ENCODE assay signal across 8 mouse cellular contexts in the genomic region with DNA sequence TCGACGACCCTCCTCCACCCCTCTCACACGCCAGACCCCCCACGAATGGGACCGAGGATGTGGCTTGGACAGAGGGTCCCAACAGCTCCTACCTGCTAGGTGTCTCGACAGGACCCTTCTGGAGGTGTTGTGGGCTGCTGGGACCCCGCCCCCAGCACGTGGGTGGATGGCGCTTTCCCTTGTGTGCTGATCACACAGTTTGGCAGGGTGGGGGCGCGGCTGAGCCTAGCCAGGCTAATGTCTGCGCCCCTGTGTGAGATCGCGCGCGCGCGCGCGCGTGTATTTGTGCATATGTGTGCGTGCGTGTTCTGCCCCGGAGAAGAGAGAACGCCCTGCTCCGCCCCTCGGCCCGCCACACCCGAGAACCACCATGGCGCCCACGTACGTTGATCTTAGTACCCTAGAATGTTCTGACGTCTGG. TPM values are rescaled to one million over a fixed set of nuclear protein-coding genes. Genes with fewer than 3 reads are reported as not detected.
A peak's percentile ranks its signal among the peaks of the same experiment; 100 is the strongest.
DNase-seq lines count a peak whose midpoint lies in the region; ATAC-seq and TF ChIP-seq lines count a peak whose summit lies in the region.

A gene (minus strand): TSS at position 321 of the 421 bp plus-strand sequence.

- H3K27ac ChIP-seq in lung, embryonic 14.5 days (ENCODE audit: low read depth) = no peak within 1 kb of the TSS
- peak within 1 kb of the TSS; percentile 26; the same call in 1 of the 2 replicates for H3K27ac ChIP-seq in neural tube, embryonic 12.5 days

- H3K36me3 ChIP-seq in lung, embryonic 14.5 days (ENCODE audit: insufficient read depth) = no peaks in the 10 kb centered on the region
- 0 out of 2 replicates have a peak, but pooled peaks cover 3% of the 10 kb centered on the region for H3K36me3 ChIP-seq in neural tube, embryonic 12.5 days

- DNase-seq in lung, embryonic 14.5 days = peak; percentile 22
- DNase-seq in lung, postnatal 25 days (ENCODE audit: low spot score) = no peak
- peak; percentile 73 to 78 for DNase-seq in cerebellum, postnatal 14 days
- DNase-seq in left cerebral cortex, postnatal 14 days (ENCODE audit: low spot score in 2 of 2) = peak; percentile 77 to 87
- no peak for DNase-seq in gastrocnemius, postnatal 4 days (ENCODE audit: low spot score in 2 of 2)
- no peak for DNase-seq in ovary, postnatal 14 days (ENCODE audit: low spot score)

- H3K4me3 ChIP-seq in lung, embryonic 14.5 days (ENCODE audit: low read depth, low read length) = peak within 1 kb of the TSS; percentile 29
- peak within 1 kb of the TSS; percentile 43 for H3K4me3 ChIP-seq in neural tube, embryonic 12.5 days

- 5% methylated on average over 33 of the region's 33 CpGs for WGBS in lung, embryonic 14.5 days
- 7% methylated on average over 33 of the region's 33 CpGs for WGBS in neural tube, embryonic 12.5 days

- H3K9me3 ChIP-seq in lung, embryonic 14.5 days (ENCODE audit: low read depth, low read length) = no peaks in the 10 kb centered on the region
- H3K9me3 ChIP-seq in neural tube, embryonic 12.5 days = no peaks in the 10 kb centered on the region

- no peak for TF ChIP-seq CTCF in lung, embryonic 14.5 days (IDR thresholded peaks at IDR 0.05; ENCODE audit: low read depth)

- peak; percentile 55 for ATAC-seq in lung, embryonic 14.5 days (ENCODE audit: insufficient read depth)
- peak; percentile 48 for ATAC-seq in granulocyte monocyte progenitor cell, adult 5-6 weeks (replicated peaks; ENCODE audit: poor library complexity, severe bottlenecking)
- ATAC-seq in neural tube, embryonic 12.5 days (ENCODE audit: low FRiP score, low read depth) = peak; percentile 72

- H3K4me1 ChIP-seq in lung, embryonic 14.5 days (ENCODE audit: insufficient read depth) = 0 out of 2 replicates have a peak, but pooled peaks cover 6% of the 10 kb centered on the region
- H3K4me1 ChIP-seq in neural tube, embryonic 12.5 days = peaks cover 21% of the 10 kb centered on the region

- intact Hi-C loops in left cerebral cortex, postnatal 14 days (cut with DNase I) = no loop called here

- peak within 1 kb of the TSS; percentile 4; the same call in 1 of the 2 replicates for H3K9ac ChIP-seq in lung, embryonic 14.5 days
- H3K9ac ChIP-seq in neural tube, embryonic 12.5 days = peak within 1 kb of the TSS; percentile 57

- H3K27me3 ChIP-seq in lung, embryonic 14.5 days (ENCODE audit: insufficient read depth, low read length) = 0 out of 2 replicates have a peak, but pooled peaks cover 3% of the 10 kb centered on the region
- peaks cover 6% of the 10 kb centered on the region; the same call in 1 of the 2 replicates for H3K27me3 ChIP-seq in neural tube, embryonic 12.5 days (replicated peaks)

- peak within 1 kb of the TSS; percentile 56 for H3K4me2 ChIP-seq in lung, embryonic 14.5 days
- peak within 1 kb of the TSS; percentile 67 for H3K4me2 ChIP-seq in neural tube, embryonic 12.5 days (replicated peaks)

RNA-seq across cellular contexts. Expression of the gene that starts here (rescaled TPM):
- polyA plus RNA-seq in lung, embryonic 14.5 days (2014; fragmentation: Nextera tagmentation; extraction: Ambion mirVana) = 3.9 and 4.9 TPM in 2 replicates
- total RNA-seq in granulocyte monocyte progenitor cell, adult 5-6 weeks (2014; fragmentation: Nextera tagmentation) = not detected in 2 replicates
- not detected in 2 replicates for total RNA-seq in granulocyte monocyte progenitor cell, adult 5-6 weeks (2017)
- 100 to 1,000 TPM; 241 to 259 TPM for total RNA-seq in left cerebral cortex, postnatal 14 days (2021)
- 27.9 and 28.6 TPM in 2 replicates for polyA plus RNA-seq in neural tube, embryonic 12.5 days (2016; fragmentation: Nextera tagmentation; extraction: Ambion mirVana)
- total RNA-seq in gastrocnemius, postnatal 4 days (2021) = under 1 TPM in 1 of 2 experiments, not detected in 1; 0.25 TPM

Comparison
In these comparisons a context has a peak if more than half of its experiments do, and no peak if none do; other contexts are left out.
1. RNA of the gene that starts here (total RNA-seq): 241 to 259 TPM in left cerebral cortex, postnatal 14 days; 0.25 TPM in gastrocnemius, postnatal 4 days and not detected in granulocyte monocyte progenitor cell, adult 5-6 weeks; every median in the first group is over 100 times any median in the second.
2. DNase-seq: peak in lung, embryonic 14.5 days (single experiment), cerebellum, postnatal 14 days (2 of 2) and left cerebral cortex, postnatal 14 days (2 of 2); none in lung, postnatal 25 days (single experiment), gastrocnemius, postnatal 4 days (0 of 2) and ovary, postnatal 14 days (single experiment).
3. Peak in ATAC-seq in granulocyte monocyte progenitor cell, adult 5-6 weeks; RNA of the gene not detected or under 1 TPM.
4. Peak in every context shown above with its lines, with median percentiles within 50 percentile points of each other: ATAC-seq.